Mouse (Mus musculus): ENCODE data around the gene Olfr1120.
"Not testable (repeated sequence)": the region's sequence is repeated elsewhere in the genome, so short reads cannot be mapped to it uniquely, and the experiment has no call there.

The Olfr1120 gene

DNA sequence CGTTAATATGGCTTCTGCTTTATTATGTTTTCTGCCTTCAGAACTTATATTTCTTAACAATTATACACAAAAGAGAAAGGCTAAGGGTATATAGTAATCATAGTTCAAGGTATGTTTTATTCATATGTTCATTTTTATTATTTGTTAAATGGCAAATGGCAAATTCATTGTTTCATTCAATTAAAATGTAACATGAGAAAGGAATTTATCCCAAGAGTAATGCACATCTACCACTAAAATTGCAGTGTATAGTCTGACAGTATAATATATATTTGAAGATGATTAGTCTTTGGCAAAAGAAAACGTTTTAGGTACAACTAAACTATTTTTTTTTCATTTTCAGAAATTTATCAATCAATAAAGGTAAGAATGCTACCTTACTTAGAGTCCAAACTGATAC is at the start of gene Olfr1120:
Olfr1120 (plus strand) TSS at position 301 of the 400 bp plus-strand sequence.
- no peak for DNase-seq

DNA sequence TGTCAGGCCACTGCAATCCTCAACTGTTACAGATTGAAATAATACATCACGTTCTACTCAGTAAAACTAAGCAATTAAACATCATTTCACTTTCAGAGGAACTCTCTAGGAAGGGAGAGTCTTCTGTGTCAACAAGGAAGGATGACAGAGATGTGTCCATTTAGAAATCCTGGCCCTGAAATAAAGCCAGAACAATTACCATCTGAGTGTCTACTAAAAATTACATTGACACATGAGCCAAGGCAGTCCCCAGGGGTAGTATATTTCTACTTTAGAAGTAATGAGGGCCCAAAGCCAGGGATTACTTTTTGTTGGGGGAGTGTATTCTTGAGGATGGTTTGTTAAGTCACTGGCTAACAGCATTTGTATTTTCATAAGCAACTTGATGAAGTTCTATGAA is 47.3 kb upstream of the Olfr1120 start, which contains the start of gene Olfr1118:
Olfr1118 (plus strand) TSS at position 301 of the 400 bp plus-strand sequence.
- DNase-seq, result no peak

DNA sequence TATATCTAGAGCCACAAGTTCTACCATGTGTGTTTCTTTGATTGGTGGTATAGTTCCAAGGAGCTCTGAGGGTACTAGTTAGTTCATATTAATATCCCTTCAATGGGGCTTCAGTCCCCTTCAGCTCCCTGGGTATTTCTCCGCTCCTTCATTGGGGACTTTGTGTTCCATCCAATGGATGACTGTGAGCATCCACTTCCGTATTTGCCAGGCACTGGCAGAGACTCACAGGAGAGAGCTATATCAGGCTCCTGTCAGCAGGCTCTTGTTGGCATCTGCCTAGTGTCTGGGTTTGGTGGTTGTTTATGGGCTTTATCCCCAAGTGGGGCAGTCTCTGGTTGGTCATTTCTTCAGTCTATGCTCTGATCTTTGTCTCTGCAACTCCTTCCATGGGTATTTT is 5.5 kb downstream of the Olfr1120 start:
- not testable (repeated sequence) for DNase-seq

DNA sequence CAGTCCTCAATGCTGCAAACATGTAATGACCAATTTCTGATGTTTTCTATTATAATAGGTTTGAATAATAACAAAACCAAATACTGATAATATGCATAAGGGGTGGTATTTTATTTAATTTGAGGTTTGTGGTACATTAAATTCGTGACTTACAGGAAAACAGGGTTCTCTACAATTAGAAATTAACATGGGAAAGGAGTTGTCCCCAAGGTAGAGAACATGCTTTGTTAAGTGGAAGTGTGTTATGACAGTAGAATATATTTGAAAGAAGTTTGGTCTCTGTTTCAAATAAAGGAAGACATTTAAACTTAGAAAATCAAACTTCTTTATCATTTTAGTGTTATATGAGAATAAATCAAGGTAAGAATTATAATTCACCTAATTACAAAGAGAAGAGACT is 15.0 kb downstream of the Olfr1120 start, which contains the start of gene Olfr1121:
Olfr1121 (plus strand) TSS at position 301 of the 400 bp plus-strand sequence.
- no peak for DNase-seq

DNA sequence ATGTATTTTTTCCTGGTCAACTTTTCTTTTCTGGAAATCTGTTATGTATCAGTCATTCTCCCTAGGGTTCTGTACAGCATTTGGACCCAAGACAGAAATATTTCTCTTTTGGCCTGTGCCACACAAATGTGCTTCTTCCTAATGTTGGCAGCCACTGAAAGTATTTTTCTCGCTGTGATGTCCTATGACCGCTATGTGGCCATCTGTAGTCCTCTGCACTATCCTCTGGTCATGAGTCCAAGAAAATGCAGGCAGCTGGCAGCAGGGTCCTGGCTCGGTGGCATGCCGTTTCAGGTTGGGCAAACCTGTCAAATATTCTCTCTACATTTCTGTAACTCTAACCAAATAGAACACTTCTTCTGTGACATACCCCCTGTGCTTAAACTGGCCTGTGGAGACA is 17.1 kb downstream of the Olfr1120 start:
- DNase-seq, result no peak

DNA sequence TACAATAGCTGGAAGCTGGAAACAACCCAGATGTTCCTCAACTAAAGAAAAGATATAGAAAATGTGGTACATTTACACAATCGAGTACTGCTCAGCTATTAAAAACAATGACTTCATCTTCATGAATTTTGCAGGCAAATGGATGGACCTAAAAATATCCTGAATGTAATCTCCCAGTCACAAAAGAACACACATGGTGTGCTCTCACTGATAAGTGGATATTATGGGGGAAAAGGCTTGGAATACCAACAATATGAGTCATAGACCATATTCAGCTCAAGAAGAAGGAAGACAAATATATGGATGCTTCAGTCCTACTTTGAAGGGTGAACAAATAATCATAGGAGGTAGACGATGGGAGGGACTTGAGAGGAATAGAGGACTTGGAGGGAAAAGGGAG is 29.3 kb downstream of the Olfr1120 start:
- DNase-seq, result no peak

DNA sequence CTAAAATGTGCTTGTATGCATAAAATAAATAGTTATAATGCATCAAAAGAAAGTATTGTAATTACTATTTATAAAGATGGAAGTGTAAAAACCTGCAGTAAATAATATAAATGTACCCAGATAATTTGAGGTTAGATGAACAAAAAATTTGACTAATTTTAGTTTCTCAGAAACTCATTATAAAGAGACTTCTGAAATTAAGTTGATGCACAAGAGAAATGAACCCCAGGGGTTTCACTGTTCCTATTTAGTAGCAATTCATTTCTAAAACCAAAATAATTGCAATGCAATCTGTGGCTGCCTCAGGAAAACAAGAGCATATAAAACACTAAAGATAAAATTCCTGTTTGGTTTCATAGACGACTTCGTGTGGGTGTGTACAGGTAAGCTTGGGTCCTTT is 30.9 kb downstream of the Olfr1120 start, which contains the start of gene Olfr1122:
Olfr1122 (plus strand) TSS at position 301 of the 400 bp plus-strand sequence.
- no peak for DNase-seq

DNA sequence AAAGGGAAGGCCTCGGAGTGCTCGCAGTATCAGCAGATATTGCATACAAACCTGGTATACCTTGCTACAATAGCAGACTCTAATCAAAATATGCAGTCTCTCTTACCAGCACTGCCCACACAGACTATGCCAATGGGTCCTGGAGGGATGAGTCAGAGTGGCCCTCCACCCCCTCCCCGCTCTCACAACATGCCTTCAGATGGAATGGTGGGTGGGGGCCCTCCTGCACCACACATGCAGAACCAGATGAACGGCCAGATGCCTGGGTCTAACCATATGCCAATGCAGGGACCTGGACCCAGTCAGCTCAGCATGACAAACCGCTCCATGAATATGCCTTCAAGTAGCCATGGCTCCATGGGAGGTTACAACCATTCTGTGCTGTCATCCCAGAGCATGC is 39.0 kb downstream of the Olfr1120 start:
- DNase-seq, result not testable (repeated sequence)

DNA sequence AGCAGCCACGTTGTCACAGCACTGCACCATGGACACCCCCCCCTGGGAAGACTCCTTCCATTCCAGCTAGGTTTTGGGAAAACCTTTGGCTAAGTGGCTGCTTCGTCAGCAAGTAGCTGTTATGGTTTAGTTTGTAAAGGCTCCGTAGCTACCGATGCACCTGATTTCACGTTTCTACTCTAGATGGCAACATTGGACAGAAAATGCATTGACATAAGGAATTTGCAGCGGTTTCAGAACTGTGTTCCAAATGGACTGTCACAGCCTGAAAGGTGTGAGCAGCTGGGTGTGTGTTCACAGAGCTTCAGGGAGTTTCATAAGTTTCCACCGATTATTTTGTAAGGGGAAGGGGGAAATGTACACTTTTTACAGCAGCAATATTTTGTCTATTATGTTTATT is 40.1 kb downstream of the Olfr1120 start:
- not testable (repeated sequence) for DNase-seq
